Mouse (Mus musculus): ENCODE results near the gene Zfp27. TPM values are rescaled to one million over a fixed set of nuclear protein-coding genes. Genes with fewer than 3 reads are reported as not detected.

Zfp27 gene
- polyA plus RNA-seq, 1 experiment from 2014 or later, result 8.4 TPM

DNA sequence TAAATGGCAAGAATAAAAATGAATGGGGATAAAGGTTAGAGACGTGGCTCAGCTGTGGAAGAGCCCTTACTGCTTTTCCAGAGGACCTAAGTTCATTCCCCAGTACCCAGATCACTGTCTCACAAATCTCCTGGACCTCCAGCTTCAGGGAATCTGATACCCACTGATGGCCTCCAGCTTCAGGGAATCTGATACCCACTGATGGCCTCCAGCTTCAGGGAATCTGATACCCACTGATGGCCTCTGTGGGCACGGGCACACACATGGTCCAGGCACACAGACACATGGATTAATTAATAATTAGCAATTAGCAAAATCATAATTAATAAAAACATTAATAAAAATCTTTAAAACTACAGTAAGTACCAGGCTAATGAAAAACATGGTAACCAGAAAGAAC is 16.4 kb upstream of the Zfp27 start:
- WGBS, result 64% methylated on average over 2 of the region's 2 CpGs
- Histone ChIP-seq H3K9me3 (replicated peaks; ENCODE audit: control insufficient read depth, low read length) (no peaks in the 10 kb centered on the region), H3K27ac (ENCODE audit: low read length) (no peak overlapping the region), H3K4me2 (ENCODE audit: low read depth, low read length) (no peak overlapping the region), H3K9ac (ENCODE audit: low read length) (no peak overlapping the region), H3K27me3 (ENCODE audit: control insufficient read depth, insufficient read depth, low read length) (no peaks in the 10 kb centered on the region), H3K4me1 (ENCODE audit: control insufficient read depth, insufficient read depth, low read length) (no peaks in the 10 kb centered on the region), H3K36me3 (ENCODE audit: control insufficient read depth, insufficient read depth, low read length) (no peaks in the 10 kb centered on the region), H3K4me3 (replicated peaks; ENCODE audit: low read length) (no peak overlapping the region)
- ATAC-seq (ENCODE audit: insufficient read depth, low FRiP score), result no peak

DNA sequence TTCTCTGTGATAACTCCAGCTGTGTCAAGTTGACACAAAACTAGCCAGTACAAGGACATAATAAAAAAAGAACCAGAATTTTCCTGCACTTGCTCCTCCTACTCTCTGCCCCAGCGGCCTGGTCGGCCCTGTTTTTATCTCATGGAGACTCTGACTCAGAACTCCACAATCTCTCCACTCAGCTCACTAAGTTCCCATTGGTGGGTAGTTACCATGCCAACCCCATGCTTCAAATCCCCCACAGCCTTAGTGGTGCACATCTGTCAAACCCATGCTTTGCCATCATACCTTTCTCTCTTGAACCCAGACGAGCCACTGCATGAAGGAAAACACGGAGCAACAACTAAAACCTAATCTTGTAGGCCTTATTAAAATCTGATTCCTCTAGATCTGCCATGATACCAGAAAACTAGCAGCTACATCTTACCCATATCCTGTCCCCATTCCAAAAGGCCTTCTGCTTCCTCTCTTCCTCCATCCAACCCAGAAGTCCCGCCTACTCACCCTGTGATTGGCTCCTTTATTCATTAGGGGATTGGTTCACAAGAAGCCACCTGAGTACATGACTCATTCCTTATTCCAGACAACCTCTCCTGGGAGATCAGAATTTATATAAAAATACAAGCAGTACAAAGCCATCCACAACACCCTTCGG is 15.2 kb upstream of the Zfp27 start:
- Histone ChIP-seq H3K27ac (ENCODE audit: low read length) (no peak overlapping the region), H3K4me2 (ENCODE audit: low read depth, low read length) (no peak overlapping the region), H3K27me3 (ENCODE audit: control insufficient read depth, insufficient read depth, low read length) (no peaks in the 10 kb centered on the region), H3K4me1 (ENCODE audit: control insufficient read depth, insufficient read depth, low read length) (no peaks in the 10 kb centered on the region), H3K36me3 (ENCODE audit: control insufficient read depth, insufficient read depth, low read length) (no peaks in the 10 kb centered on the region), H3K4me3 (replicated peaks; ENCODE audit: low read length) (no peak overlapping the region), H3K9ac (ENCODE audit: low read length) (no peak overlapping the region), H3K9me3 (replicated peaks; ENCODE audit: control insufficient read depth, low read length) (no peaks in the 10 kb centered on the region)
- no peak for ATAC-seq (ENCODE audit: insufficient read depth, low FRiP score)
- 69% methylated on average over 6 of the region's 6 CpGs for WGBS

DNA sequence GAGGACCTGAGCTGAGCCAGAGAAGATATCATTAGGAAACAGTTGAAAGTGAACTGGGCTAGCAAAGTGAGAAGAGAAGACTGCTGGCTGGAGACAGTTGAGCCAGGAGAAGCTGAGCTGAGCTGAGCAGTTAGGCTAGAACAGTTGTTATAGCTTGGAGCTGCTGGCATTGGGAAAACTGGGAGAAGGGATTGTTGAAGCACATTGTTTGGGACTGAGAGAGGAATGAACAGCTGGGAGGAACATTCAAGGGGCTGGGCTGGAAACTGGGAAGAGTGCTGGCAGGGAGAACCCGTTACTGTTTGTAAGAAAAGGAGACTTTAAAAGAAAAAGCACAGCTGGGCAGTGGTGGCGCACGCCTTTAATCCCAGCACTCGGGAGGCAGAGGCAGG is 11.7 kb upstream of the Zfp27 start:
- H3K4me2 ChIP-seq (ENCODE audit: low read depth, low read length), result no peak overlapping the region
- 67% methylated on average over 4 of the region's 4 CpGs for WGBS
- H3K27me3 ChIP-seq (ENCODE audit: control insufficient read depth, insufficient read depth, low read length), result no peaks in the 10 kb centered on the region
- no peak for ATAC-seq (ENCODE audit: insufficient read depth, low FRiP score)
- H3K4me3 ChIP-seq (replicated peaks; ENCODE audit: low read length), result no peak overlapping the region
- H3K36me3 ChIP-seq (ENCODE audit: control insufficient read depth, insufficient read depth, low read length), result peaks cover 15% of the 10 kb centered on the region
- H3K9me3 ChIP-seq (replicated peaks; ENCODE audit: control insufficient read depth, low read length), result no peaks in the 10 kb centered on the region; the same call in 1 of the 2 replicates
- H3K27ac ChIP-seq (ENCODE audit: low read length), result no peak overlapping the region
- no peaks in the 10 kb centered on the region for H3K4me1 ChIP-seq (ENCODE audit: control insufficient read depth, insufficient read depth, low read length)
- no peak overlapping the region for H3K9ac ChIP-seq (ENCODE audit: low read length)

- Histone ChIP-seq H3K36me3 (ENCODE audit: control insufficient read depth, insufficient read depth, low read length) (peaks cover 15% of the 10 kb centered on the region), H3K27ac (ENCODE audit: low read length) (no peak overlapping the region), H3K9me3 (replicated peaks; ENCODE audit: control insufficient read depth, low read length) (no peaks in the 10 kb centered on the region; the same call in 1 of the 2 replicates), H3K4me1 (ENCODE audit: control insufficient read depth, insufficient read depth, low read length) (no peaks in the 10 kb centered on the region), H3K4me3 (replicated peaks; ENCODE audit: low read length) (no peak overlapping the region), H3K4me2 (ENCODE audit: low read depth, low read length) (no peak overlapping the region), H3K27me3 (ENCODE audit: control insufficient read depth, insufficient read depth, low read length) (no peaks in the 10 kb centered on the region), H3K9ac (ENCODE audit: low read length) (no peak overlapping the region)
- ATAC-seq (ENCODE audit: insufficient read depth, low FRiP score), result no peak
- 50% methylated on average over 6 of the region's 6 CpGs for WGBS
Measured at GRCm38 (mm10) chr7:29917371-29918061, 11.1 kb upstream of the Zfp27 start.

GRCm38 (mm10) chr7:29912172-29912571 is 5.8 kb upstream of the Zfp27 start:
- 88% methylated on average over 13 of the region's 13 CpGs for WGBS
- no peaks in the 10 kb centered on the region for H3K27me3 ChIP-seq (ENCODE audit: control insufficient read depth, insufficient read depth, low read length)
- peaks cover 15% of the 10 kb centered on the region for H3K36me3 ChIP-seq (ENCODE audit: control insufficient read depth, insufficient read depth, low read length)

GRCm38 (mm10) chr7:29910252-29910651 is 3.9 kb upstream of the Zfp27 start:
- Histone ChIP-seq H3K4me2 (ENCODE audit: low read depth, low read length) (no peak overlapping the region), H3K27me3 (ENCODE audit: control insufficient read depth, insufficient read depth, low read length) (no peaks in the 10 kb centered on the region), H3K27ac (ENCODE audit: low read length) (no peak overlapping the region), H3K9ac (ENCODE audit: low read length) (no peak overlapping the region), H3K9me3 (replicated peaks; ENCODE audit: control insufficient read depth, low read length) (no peaks in the 10 kb centered on the region; the same call in 1 of the 2 replicates), H3K4me1 (ENCODE audit: control insufficient read depth, insufficient read depth, low read length) (no peaks in the 10 kb centered on the region), H3K36me3 (ENCODE audit: control insufficient read depth, insufficient read depth, low read length) (peaks cover 9% of the 10 kb centered on the region), H3K4me3 (replicated peaks; ENCODE audit: low read length) (no peak overlapping the region)
- 83% methylated on average over 2 of the region's 2 CpGs for WGBS
- no peak for ATAC-seq (ENCODE audit: insufficient read depth, low FRiP score)

More at GRCm38 (mm10) chr7:29912172-29912571, 5.8 kb upstream of the Zfp27 start:
- no peak for ATAC-seq (ENCODE audit: insufficient read depth, low FRiP score)
- Histone ChIP-seq H3K4me2 (ENCODE audit: low read depth, low read length) (no peak overlapping the region), H3K9me3 (replicated peaks; ENCODE audit: control insufficient read depth, low read length) (no peaks in the 10 kb centered on the region; the same call in 1 of the 2 replicates), H3K4me3 (replicated peaks; ENCODE audit: low read length) (no peak overlapping the region), H3K9ac (ENCODE audit: low read length) (no peak overlapping the region), H3K4me1 (ENCODE audit: control insufficient read depth, insufficient read depth, low read length) (no peaks in the 10 kb centered on the region), H3K27ac (ENCODE audit: low read length) (no peak overlapping the region)

GRCm38 (mm10) chr7:29908130-29908950 is 2.0 kb upstream of the Zfp27 start, which contains the start of gene Zfp383:
Zfp383 (plus strand) TSS chr7:29908223.
- peak; percentile 79 for ATAC-seq (ENCODE audit: insufficient read depth, low FRiP score)
- H3K9me3 ChIP-seq (replicated peaks; ENCODE audit: control insufficient read depth, low read length), result no peaks in the 10 kb centered on the region
- H3K4me1 ChIP-seq (ENCODE audit: control insufficient read depth, insufficient read depth, low read length), result no peaks in the 10 kb centered on the region
- peak within 1 kb of the TSS; percentile 84 for H3K9ac ChIP-seq (ENCODE audit: low read length)
- WGBS, result under 1% methylated on average over 33 of the region's 33 CpGs
- no peaks in the 10 kb centered on the region for H3K27me3 ChIP-seq (ENCODE audit: control insufficient read depth, insufficient read depth, low read length)
- no peaks in the 10 kb centered on the region for H3K36me3 ChIP-seq (ENCODE audit: control insufficient read depth, insufficient read depth, low read length)
- peak within 1 kb of the TSS; percentile 73 for H3K4me3 ChIP-seq (replicated peaks; ENCODE audit: low read length)
- peak within 1 kb of the TSS; percentile 50 for H3K4me2 ChIP-seq (ENCODE audit: low read depth, low read length)
- peak within 1 kb of the TSS; percentile 94 for H3K27ac ChIP-seq (ENCODE audit: low read length)

DNA sequence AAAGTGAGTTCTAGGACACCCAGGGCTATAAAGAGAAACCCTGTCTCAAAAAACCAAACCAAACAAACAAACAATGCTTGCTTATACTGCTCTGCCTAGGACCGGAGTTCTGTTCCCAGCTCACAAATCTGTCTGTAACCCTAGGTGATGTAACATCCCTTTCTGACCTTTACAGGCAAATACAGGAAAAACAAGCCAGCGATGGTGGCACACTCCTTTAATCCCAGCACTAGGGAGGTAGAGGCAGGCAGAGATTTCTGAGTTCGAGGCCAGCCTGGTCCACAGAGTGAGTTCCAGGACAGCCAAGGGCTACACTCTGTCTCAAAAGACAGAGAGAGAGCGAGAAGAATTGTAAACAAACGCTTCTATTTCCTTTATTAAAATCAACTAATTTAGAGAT is 834 bp upstream of the Zfp27 start:
- H3K4me1 ChIP-seq (ENCODE audit: control insufficient read depth, insufficient read depth, low read length), result no peaks in the 10 kb centered on the region
- H3K4me3 ChIP-seq (replicated peaks; ENCODE audit: low read length), result no peak overlapping the region
- H3K27ac ChIP-seq (ENCODE audit: low read length), result peak overlapping the region; percentile 94; the same call in 1 of the 2 replicates
- no peaks in the 10 kb centered on the region for H3K9me3 ChIP-seq (replicated peaks; ENCODE audit: control insufficient read depth, low read length)
- no peak overlapping the region for H3K9ac ChIP-seq (ENCODE audit: low read length)
- H3K4me2 ChIP-seq (ENCODE audit: low read depth, low read length), result no peak overlapping the region
- H3K36me3 ChIP-seq (ENCODE audit: control insufficient read depth, insufficient read depth, low read length), result no peaks in the 10 kb centered on the region
- ATAC-seq (ENCODE audit: insufficient read depth, low FRiP score), result no peak
- H3K27me3 ChIP-seq (ENCODE audit: control insufficient read depth, insufficient read depth, low read length), result no peaks in the 10 kb centered on the region
- WGBS, result 83% methylated on average over 5 of the region's 5 CpGs

DNA sequence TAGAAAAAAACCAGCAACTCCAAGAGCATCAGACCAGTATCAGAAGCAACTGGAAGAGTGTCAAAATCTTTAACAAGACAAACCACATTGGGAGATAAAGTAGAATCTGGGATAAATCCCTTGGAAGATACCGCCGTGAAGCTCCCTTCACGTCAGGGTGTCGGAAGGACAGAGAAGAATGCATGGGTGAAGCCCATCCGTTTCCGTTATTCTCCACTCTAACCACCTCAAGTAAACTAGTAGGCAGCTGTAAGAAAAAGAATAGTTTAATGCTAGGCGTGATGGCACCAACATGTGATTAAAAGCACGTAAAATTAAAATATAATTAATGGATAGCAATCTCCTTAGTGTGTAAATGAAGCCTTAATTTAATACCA is 298 bp upstream of the Zfp27 start:
- no peaks in the 10 kb centered on the region for H3K9me3 ChIP-seq (replicated peaks; ENCODE audit: control insufficient read depth, low read length)
- H3K4me3 ChIP-seq (replicated peaks; ENCODE audit: low read length), result peak overlapping the region; percentile 77
- no peaks in the 10 kb centered on the region for H3K27me3 ChIP-seq (ENCODE audit: control insufficient read depth, insufficient read depth, low read length)
- peak overlapping the region; percentile 70 for H3K4me2 ChIP-seq (ENCODE audit: low read depth, low read length)
- H3K36me3 ChIP-seq (ENCODE audit: control insufficient read depth, insufficient read depth, low read length), result no peaks in the 10 kb centered on the region
- no peak for ATAC-seq (ENCODE audit: insufficient read depth, low FRiP score)
- peak overlapping the region; percentile 94 for H3K27ac ChIP-seq (ENCODE audit: low read length)
- H3K9ac ChIP-seq (ENCODE audit: low read length), result peak overlapping the region; percentile 69; the same call in 1 of the 2 replicates
- H3K4me1 ChIP-seq (ENCODE audit: control insufficient read depth, insufficient read depth, low read length), result no peaks in the 10 kb centered on the region
- 22% methylated on average over 8 of the region's 8 CpGs for WGBS

Data from stomach, embryonic 16.5 days (tissue).